Mouse (Mus musculus): ENCODE results near the gene Csrnp1. TPM values are rescaled to one million over a fixed set of nuclear protein-coding genes. Genes with fewer than 3 reads are reported as not detected.
A peak's percentile ranks its signal among the peaks of the same experiment; 100 is the strongest.

Gene Csrnp1
- polyA plus RNA-seq (2015; fragmentation: Nextera tagmentation; extraction: Ambion mirVana): 8.3 and 9.1 TPM in 2 replicates

DNA sequence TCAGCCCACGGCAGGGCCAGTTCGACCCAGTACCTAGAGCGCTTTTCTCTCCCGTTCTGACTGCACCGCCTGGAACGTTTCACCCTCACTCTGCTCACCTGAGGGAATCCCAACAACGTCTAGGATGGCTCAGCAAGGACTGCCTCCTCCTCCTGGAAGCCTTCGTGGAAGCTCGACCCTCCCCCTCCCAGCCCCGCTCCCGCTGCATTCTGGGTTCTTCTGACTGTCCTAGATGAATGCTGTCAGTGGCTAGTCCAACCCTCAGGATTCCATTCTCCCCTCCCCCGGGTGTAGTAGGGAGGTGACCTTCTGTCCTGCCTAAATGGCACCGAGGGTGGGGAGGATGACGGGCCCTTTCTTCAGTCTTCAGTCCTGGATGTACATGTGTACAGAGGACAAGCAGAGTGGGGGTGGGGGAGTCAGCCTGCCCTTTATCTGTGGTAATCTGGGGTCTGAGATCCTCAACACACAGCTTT, at the start of gene Csrnp1:
TSS of gene Csrnp1 (minus strand) at position 123 of the 476 bp plus-strand sequence.
- H3K9ac ChIP-seq: peak within 1 kb of the TSS; percentile 65
- WGBS: 18% methylated on average over 14 of the region's 14 CpGs
- H3K36me3 ChIP-seq: no peaks in the 10 kb centered on the region
- peaks cover 48% of the 10 kb centered on the region for H3K4me1 ChIP-seq
- peak within 1 kb of the TSS; percentile 75 for H3K4me3 ChIP-seq
- H3K27me3 ChIP-seq: no peaks in the 10 kb centered on the region
- ATAC-seq (ENCODE audit: insufficient number of reproducible peaks, low FRiP score, low TSS enrichment, low read depth): no peak
- no peaks in the 10 kb centered on the region for H3K9me3 ChIP-seq
- H3K4me2 ChIP-seq: peak within 1 kb of the TSS; percentile 98
- peak within 1 kb of the TSS; percentile 89 for H3K27ac ChIP-seq

DNA sequence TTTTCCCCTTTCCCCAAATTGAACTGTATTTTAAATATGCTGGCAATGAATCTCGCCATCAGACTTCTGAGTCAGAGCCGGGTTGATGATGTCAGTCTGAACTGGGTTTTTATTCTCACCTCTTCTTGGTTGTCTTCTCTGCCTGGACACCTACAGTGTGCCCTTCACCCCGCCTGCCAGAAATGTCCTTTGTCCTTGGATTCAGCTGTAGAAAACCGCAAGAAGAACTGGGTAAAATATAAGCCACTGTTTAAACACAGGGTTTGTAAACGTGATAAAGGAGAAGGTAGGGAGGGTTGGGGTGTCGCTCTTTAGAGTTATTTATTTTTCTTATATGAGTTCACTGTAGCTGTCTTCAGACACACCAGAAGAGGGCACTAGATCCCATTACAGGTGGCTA, 48.3 kb upstream of the Csrnp1 start:
- 87% methylated on average over 6 of the region's 6 CpGs for WGBS
- no peak overlapping the region for H3K27ac ChIP-seq
- peaks cover under 1% of the 10 kb centered on the region for H3K4me1 ChIP-seq
- H3K36me3 ChIP-seq: no peaks in the 10 kb centered on the region
- no peak for ATAC-seq (ENCODE audit: insufficient number of reproducible peaks, low FRiP score, low TSS enrichment, low read depth)
- H3K27me3 ChIP-seq: no peaks in the 10 kb centered on the region
- no peaks in the 10 kb centered on the region for H3K9me3 ChIP-seq
- H3K9ac ChIP-seq: no peak overlapping the region
- H3K4me2 ChIP-seq: no peak overlapping the region
- no peak overlapping the region for H3K4me3 ChIP-seq

DNA sequence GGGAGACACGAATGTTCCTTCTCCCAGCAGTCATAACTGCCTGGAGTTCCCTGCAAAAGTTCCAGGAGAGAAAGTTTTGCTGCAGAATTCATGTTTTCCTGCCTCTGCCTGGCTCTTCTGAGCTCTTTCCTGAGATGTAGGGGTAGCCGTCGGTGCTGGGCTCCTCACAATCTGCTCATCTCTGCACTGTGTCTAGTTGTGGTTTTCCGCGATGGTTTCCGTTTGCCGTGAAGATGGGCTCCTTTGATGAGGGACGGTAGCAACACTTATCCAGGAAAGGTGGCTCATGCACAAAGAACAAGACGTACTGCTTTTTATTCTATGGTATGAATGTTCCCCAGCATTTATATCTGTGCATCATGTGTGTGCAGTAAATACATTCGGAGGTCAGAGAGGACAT, 46.0 kb upstream of the Csrnp1 start:
- Histone ChIP-seq H3K27me3 (no peaks in the 10 kb centered on the region), H3K9me3 (no peaks in the 10 kb centered on the region), H3K9ac (no peak overlapping the region), H3K36me3 (no peaks in the 10 kb centered on the region), H3K4me2 (no peak overlapping the region), H3K4me3 (no peak overlapping the region), H3K4me1 (peaks cover 8% of the 10 kb centered on the region), H3K27ac (no peak overlapping the region)
- no peak for ATAC-seq (ENCODE audit: insufficient number of reproducible peaks, low FRiP score, low TSS enrichment, low read depth)
- 85% methylated on average over 10 of the region's 10 CpGs for WGBS

DNA sequence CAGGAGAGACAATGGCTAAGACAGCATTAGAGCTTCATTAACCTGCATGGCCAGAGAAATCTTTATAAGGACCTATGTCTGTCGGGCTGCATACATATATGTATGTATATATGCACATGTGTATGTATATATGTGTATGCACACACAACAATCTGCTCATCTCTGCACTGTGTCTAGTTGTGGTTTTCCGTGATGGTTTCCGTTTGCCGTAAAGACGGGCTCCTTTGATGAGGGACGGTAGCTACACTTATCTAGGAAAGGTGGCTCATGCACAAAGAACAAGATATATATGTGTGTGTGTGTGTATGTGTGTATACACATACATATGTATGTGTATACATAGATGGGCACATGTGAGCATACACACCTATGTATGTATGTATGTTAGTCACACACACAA, 45.4 kb upstream of the Csrnp1 start:
- Histone ChIP-seq H3K4me3 (no peak overlapping the region), H3K4me1 (peaks cover 8% of the 10 kb centered on the region), H3K27ac (no peak overlapping the region), H3K36me3 (no peaks in the 10 kb centered on the region), H3K9ac (no peak overlapping the region), H3K9me3 (no peaks in the 10 kb centered on the region), H3K4me2 (no peak overlapping the region), H3K27me3 (no peaks in the 10 kb centered on the region)
- 88% methylated on average over 6 of the region's 6 CpGs for WGBS
- ATAC-seq (ENCODE audit: insufficient number of reproducible peaks, low FRiP score, low TSS enrichment, low read depth): no peak

DNA sequence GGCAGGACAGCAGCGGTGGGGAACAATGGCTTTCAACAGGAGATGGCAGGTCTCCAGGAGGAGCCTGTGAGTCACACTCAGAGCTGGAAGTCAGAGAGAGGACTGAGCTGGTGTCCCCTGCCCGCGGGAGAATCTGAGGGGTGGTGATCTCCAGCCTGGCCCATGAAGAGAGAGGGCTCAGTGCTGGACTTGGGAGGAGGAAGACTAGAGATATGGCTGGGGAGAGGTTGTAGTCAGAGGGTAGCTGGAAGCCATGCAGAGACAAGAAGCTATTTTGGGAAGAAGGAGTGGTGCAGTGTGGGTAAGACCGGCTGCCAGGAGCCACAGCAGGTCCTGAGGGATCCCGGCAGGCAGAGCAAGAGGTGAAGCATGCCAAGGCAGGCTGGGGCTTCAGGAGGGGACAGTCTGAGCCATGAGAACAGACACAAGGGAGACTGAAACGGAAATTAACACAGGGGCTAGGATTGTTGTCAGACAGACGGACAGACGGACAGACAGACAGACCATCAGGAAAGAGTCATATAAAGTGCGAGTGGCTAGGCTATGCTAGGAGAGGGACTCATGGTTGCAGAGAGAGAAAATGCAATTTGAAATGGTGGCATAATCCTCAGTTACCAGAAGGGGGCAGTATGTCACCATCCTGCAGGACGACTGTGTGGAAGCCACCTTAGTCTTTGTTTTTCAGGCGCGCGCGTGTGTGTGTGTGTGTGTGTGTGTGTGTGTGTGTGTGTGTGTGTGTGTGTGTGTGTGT, 43.1 kb upstream of the Csrnp1 start:
- Histone ChIP-seq H3K4me3 (no peak overlapping the region), H3K27me3 (no peaks in the 10 kb centered on the region), H3K9me3 (no peaks in the 10 kb centered on the region), H3K4me2 (0 out of 2 replicates have a peak overlapping the region, but pooled peaks have one; percentile 15), H3K9ac (no peak overlapping the region), H3K36me3 (no peaks in the 10 kb centered on the region), H3K27ac (peak overlapping the region; percentile 47; the same call in 1 of the 2 replicates), H3K4me1 (peaks cover 8% of the 10 kb centered on the region)
- ATAC-seq (ENCODE audit: insufficient number of reproducible peaks, low FRiP score, low TSS enrichment, low read depth): no peak
- WGBS: 27% methylated on average over 10 of the region's 14 CpGs

DNA sequence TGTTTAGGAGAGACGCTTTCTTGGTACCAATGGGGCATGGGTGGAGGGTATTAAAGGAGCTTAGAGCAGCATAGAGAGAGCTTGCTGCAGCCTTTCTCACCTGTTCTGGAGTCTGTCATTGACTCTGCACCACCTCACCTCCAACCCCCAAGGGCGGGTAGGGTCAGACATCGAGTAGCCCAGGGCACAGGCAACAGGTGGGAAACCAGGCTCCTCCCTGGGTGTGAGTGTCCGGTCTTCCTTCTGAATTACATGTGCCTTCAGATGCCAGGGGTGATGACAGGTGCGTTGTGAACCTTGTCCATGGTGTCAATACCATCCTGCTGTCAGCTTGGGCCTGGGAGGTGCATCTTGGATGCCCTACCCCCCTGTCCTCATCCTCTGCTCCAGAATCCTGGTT, 40.2 kb upstream of the Csrnp1 start:
- Histone ChIP-seq H3K27me3 (no peaks in the 10 kb centered on the region), H3K4me3 (no peak overlapping the region), H3K9ac (no peak overlapping the region), H3K4me2 (no peak overlapping the region), H3K27ac (no peak overlapping the region), H3K9me3 (no peaks in the 10 kb centered on the region), H3K36me3 (no peaks in the 10 kb centered on the region), H3K4me1 (peaks cover 22% of the 10 kb centered on the region)
- no peak for ATAC-seq (ENCODE audit: insufficient number of reproducible peaks, low FRiP score, low TSS enrichment, low read depth)
- WGBS: 83% methylated on average over 5 of the region's 5 CpGs

DNA sequence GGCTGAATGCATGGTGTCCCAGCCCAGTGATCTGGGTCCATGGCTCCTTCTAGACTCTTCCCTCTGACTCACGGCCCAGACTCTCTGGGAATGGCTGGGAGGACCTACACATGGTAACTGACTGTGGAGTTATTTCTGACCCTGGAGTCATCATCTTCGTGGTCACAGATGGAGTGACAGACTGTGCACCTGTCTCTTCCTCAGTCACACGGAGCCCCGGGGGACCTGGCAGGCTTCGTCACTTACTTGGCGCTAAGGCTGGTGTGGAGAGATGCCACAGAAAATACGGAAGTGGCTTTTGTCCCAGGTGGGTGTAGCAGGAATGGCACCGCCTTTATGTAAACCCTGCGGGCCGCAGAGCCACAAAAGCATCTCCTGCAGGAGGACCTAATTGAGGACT, 39.7 kb upstream of the Csrnp1 start:
- Histone ChIP-seq H3K27ac (no peak overlapping the region), H3K4me3 (no peak overlapping the region), H3K36me3 (no peaks in the 10 kb centered on the region), H3K27me3 (no peaks in the 10 kb centered on the region), H3K4me2 (no peak overlapping the region), H3K4me1 (peaks cover 22% of the 10 kb centered on the region), H3K9ac (no peak overlapping the region), H3K9me3 (no peaks in the 10 kb centered on the region)
- no peak for ATAC-seq (ENCODE audit: insufficient number of reproducible peaks, low FRiP score, low TSS enrichment, low read depth)
- WGBS: 74% methylated on average over 10 of the region's 10 CpGs

DNA sequence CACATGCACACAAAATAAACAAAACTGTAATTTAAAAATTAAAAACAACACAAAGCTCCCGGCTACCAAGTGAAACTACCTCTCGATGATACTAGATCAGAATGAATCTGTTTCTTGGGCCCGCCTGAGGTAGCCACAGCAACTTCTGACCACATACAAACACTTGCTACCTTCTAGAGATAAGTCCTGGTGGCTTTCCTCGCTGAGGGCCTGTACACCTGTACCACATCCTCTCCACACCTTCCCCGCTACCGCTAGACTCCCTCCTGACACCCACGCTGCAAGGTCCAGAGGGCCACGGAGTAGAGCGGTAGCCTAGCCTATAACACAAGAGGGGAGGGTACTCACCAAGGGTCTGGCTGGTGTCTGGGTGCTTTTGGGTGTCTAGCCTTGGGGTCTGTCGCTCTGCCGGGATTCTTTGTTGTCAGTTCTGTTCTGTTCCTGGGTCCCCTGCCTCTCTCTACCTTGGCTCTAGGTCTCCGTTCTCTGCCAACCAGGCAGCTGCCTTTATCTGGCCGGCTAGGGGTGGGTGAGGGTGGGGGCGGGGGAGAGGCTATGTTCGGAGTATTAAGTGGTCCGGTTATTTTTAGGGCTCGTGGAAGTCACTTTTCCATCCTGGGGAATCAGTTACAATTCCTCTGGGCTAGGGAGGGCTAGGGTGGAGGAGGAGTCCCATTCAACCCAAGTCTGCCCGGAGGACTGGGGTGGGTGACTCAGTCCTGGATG, 38.8 kb upstream of the Csrnp1 start, which contains the start of gene Xirp1:
TSS of gene Xirp1 (minus strand) at position 513 of the 726 bp plus-strand sequence.
- Histone ChIP-seq H3K4me3 (no peak within 1 kb of the TSS), H3K27ac (no peak within 1 kb of the TSS; the same call in 1 of the 2 replicates), H3K9me3 (no peaks in the 10 kb centered on the region), H3K27me3 (no peaks in the 10 kb centered on the region), H3K4me1 (peaks cover 22% of the 10 kb centered on the region), H3K4me2 (no peak within 1 kb of the TSS), H3K9ac (0 out of 2 replicates have a peak within 1 kb of the TSS, but pooled peaks have one; percentile 2), H3K36me3 (no peaks in the 10 kb centered on the region)
- 84% methylated on average over 18 of the region's 18 CpGs for WGBS
- no peak for ATAC-seq (ENCODE audit: insufficient number of reproducible peaks, low FRiP score, low TSS enrichment, low read depth)

DNA sequence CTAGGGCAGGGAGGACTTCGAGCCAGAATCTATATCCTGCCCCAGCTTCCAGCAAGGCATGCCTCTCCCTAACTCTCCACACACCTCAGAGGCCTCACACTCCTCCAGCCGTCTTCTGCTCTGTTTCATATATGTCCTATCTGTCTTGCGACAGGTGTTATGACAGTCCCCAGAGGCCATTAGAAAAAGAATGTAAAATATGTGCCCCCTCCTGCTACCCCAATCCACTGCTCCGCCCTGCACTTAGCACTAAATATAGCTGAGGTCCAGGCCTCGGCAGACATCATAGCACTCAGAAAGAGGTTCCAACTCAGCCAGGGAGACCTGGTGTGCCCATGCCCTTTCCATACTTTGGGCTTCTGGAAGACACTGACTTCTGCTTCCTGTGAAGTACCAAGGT, 36.7 kb upstream of the Csrnp1 start:
- ATAC-seq (ENCODE audit: insufficient number of reproducible peaks, low FRiP score, low TSS enrichment, low read depth): no peak
- H3K27ac ChIP-seq: peak overlapping the region; percentile 55; the same call in 1 of the 2 replicates

DNA sequence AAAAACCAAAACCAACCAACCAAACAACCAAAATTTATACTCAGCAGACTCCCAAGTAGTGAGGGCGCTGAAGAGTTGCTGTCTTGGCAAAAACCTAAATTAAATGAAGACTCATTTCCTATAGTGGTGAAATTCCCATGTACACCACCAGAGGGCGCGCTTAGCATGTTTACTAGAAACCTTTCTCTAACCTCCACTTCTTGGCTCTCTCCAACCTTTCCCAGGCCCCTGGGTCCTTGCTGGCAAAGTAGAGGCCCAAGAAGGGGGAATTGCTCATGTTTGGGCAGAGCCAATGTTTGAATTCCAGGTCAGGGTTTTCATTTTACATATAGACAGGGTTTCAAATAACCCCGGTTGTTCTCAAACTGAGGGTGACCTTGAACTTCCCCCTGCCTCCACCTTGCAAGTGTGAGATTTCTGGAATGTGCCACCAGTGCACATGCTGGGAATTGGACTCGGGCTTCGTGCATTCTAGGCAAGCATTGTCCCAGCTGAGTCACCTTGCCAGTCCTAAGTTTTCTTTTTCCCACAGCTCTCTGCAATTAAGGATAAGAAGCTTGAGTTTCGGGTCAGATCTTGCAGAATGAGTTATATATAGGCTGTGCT, 35.9 kb upstream of the Csrnp1 start:
- no peak overlapping the region for H3K4me2 ChIP-seq
- H3K4me1 ChIP-seq: peaks cover 13% of the 10 kb centered on the region
- H3K27ac ChIP-seq: peak overlapping the region; percentile 55; the same call in 1 of the 2 replicates
- 26% methylated on average over 7 of the region's 7 CpGs for WGBS
- H3K27me3 ChIP-seq: no peaks in the 10 kb centered on the region
- H3K36me3 ChIP-seq: no peaks in the 10 kb centered on the region
- no peak overlapping the region for H3K4me3 ChIP-seq
- ATAC-seq (ENCODE audit: insufficient number of reproducible peaks, low FRiP score, low TSS enrichment, low read depth): no peak
- no peak overlapping the region for H3K9ac ChIP-seq
- no peaks in the 10 kb centered on the region for H3K9me3 ChIP-seq

More for the DNA sequence above, 36.7 kb upstream of the Csrnp1 start:
- Histone ChIP-seq H3K9ac (no peak overlapping the region), H3K4me2 (no peak overlapping the region), H3K4me3 (no peak overlapping the region), H3K36me3 (no peaks in the 10 kb centered on the region), H3K4me1 (peaks cover 13% of the 10 kb centered on the region), H3K9me3 (no peaks in the 10 kb centered on the region), H3K27me3 (no peaks in the 10 kb centered on the region)
- 43% methylated on average over 5 of the region's 5 CpGs for WGBS

DNA sequence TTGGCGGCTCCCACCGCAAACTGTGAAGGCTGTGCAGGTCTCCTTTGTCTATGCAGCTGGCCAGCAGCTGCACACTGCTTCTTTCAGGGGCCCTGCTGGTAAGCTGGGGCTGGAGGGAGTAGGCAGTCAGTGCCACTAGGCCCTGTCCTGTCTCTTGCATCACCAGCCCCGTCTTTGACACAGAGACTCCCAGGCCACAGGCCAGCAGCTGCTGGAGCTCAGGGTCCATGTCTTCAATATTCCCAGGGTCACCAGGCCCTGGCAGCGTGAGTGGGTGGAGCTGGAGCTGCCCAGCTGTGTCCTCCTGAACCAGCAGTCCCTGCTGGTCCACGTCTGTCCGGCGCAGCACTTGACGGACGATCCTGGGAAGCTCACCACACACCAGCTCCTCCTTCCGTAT, 32.5 kb upstream of the Csrnp1 start:
- WGBS: 66% methylated on average over 10 of the region's 10 CpGs
- ATAC-seq (ENCODE audit: insufficient number of reproducible peaks, low FRiP score, low TSS enrichment, low read depth): no peak
- Histone ChIP-seq H3K9ac (0 out of 2 replicates have a peak overlapping the region, but pooled peaks have one; percentile 12), H3K4me1 (peaks cover 15% of the 10 kb centered on the region), H3K9me3 (no peaks in the 10 kb centered on the region), H3K36me3 (no peaks in the 10 kb centered on the region), H3K4me3 (no peak overlapping the region), H3K27me3 (no peaks in the 10 kb centered on the region), H3K27ac (no peak overlapping the region), H3K4me2 (no peak overlapping the region)

Measured in limb, embryonic 15.5 days (tissue).